Mouse (Mus musculus) kidney, postnatal 10 days (tissue): ENCODE results near the gene Gna11.

Experiments used
- DNase-seq: peaks from one replicate; pipeline ENCODE4 v3.0.0; 2021; ENCODE audit warnings: mixed read lengths

Gna11 gene

DNA sequence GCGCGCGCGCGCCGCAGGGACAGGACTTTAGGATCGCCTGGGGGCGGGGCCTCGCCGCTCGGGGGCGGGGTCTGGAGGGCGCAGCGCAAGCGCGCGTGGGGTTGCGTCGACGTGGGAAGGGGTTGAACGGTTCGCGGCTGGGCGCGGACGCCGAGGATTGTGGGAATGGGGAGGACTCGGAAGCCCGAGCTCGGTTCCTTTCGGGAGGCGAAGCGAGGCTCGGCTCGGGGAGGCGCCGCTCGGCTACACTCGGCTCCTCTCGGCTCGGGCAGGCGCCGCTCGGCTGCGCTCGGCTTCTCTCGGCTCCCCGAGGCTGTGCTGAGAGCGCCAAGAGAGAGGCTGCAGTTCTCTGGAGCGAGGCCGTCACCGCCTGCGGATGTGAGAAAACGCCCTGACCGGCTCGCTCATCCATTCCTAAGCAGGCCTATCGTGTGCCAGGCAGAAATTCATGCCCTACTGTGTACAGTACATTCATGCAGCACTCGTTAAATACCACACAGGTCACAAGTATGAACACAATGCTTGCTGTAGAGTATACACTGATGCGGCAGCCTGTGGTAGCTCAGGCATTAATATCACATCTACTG is at the start of gene Gna11:
TSS of gene Gna11 (minus strand) at position 30 of the 587 bp plus-strand sequence.
- DNase-seq, result peak; percentile 100

DNA sequence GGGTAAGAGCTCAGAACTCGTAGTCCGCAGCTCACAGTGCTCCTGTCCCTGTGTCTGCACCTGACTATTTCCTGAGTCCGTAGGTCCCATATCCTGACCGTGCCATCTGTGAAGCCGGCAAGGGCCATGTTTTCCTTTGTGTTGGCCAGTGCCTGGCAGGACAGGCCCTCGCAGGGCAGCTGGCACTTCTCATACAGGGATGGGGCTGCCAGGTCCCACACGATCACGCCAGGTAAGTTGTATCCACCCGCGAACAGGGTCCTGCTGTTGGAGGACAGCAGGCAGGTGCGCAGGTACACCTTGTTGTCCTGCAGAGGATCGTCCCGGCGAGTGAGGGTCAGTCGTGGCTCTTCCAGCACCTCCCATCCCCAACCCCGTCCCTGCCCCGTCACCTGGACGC is 48.9 kb upstream of the Gna11 start:
- no peak for DNase-seq

DNA sequence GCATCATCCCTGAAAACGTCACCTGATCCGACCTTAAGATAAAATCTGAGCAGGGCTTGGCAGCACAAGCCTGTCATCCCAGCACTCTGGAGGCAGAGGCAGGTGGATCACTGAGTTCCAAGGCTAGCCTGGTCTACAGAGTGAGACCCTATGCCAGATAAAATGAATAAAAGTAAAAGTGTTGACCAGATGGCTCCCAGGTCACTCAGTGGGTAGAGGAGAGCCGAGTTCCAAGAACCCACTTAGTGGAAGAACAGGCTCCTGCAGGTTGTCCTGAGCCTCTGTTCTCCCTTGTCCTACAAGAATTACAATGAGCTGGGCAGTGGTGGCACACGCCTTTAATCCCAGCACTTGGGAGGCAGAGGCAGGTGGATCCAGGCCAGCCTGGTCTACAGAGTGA is 48.2 kb upstream of the Gna11 start:
- DNase-seq, result no peak

DNA sequence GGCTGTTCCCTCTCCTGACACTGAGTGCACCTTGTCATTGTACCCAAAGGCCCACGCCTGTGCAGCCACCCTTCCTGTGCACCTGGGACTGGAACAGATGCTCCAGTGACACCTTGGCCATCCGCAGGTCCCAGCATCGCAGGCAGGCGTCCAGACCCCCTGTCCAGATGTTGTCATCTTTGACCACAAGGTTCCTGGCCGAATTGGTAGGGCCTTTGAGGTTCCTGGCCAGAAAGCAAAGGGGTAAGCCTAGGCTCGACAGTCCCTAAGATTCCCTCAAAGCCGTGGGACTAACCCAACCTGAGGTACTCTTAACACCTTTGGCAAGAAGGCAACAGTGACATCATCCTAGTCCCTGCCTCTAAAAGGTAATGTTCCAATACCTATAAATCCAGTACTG is 47.6 kb upstream of the Gna11 start:
- no peak for DNase-seq

DNA sequence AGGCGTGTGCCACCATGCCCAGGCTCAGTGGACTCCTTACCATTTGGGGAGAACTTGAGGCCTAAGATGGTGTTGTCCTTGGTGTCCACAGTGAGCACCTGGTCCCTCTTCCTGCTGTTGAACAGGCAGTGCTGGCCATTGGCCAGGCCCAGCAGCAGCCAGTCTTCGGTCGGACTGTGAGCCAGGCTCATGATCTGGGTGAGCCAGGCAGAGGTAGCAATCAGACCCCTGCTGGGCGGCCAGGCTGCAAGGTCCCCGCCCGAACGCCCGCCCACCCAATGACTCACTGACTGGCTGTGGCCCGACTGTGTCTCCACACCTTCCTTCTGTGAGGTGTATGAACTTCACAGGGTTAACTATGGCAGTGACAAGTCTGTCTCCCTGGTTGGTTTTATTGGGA is 46.9 kb upstream of the Gna11 start:
- no peak for DNase-seq

DNA sequence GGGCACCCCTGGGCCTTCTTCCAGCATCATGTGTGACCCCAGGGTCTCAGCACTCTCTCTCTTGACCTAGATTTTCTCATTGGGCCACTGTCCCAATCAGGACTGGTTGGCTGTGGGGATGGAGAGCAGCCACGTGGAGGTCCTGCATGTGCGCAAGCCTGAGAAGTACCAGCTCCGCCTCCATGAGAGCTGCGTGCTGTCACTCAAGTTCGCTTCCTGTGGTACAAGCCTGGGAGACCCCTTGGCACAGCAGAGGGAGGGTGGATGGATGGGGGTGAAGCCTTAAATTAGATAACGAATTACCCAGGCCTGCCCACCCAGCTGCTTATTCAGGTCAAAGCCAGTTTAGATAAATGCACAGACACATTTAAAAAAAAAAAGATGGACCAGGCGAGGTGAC is 43.7 kb upstream of the Gna11 start:
- no peak for DNase-seq

DNA sequence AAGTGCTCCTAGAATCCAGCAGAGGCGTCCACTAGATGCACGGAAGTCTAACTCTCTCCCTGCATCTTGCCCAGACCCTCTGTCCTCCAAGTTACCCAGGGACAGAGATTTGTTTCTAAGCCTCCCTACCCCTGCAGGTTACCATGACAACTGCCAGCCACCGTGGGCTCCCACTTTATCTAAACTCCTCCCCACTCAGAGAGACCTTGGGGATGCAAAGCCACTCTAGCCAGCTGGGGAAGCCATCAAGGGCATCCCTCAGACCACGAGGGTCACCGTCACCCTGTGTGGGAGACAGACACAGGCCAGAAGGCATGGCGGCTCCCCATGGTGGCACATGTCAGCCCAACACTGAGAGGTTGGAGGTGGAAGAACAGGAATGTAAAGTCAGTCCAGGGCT is 38.4 kb upstream of the Gna11 start:
- no peak for DNase-seq

DNA sequence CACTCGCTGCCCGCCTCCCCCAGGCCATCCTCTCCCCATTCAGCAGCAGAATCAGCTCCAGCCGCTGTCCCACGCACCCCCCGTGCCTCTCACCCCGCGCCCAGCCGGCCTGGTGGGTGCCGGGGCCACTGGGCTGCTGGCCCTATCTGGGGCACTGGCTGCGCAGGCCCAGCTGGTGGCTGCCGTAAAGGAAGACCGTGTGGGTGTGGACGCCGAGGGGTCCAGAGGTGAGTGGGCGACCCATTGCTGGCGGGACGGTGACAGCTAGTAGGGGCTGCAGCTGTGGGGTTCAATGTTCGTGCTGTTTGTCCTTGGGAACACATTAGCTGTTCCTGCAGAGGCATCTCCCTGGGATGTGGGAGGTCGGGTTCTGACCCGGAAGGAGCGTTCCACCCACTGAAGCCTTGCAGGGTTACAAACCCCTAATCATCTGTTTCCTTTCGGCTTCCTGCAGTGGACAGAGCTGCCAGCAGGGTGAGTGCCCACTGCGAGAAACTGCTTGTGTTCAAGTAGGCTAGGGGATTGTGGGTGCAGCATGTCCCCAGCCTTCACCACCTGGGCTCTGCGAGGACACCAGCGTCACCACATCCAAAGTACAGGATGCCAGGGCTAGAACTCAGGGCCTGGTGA is 35.6 kb upstream of the Gna11 start:
- peak; percentile 55 for DNase-seq

DNA sequence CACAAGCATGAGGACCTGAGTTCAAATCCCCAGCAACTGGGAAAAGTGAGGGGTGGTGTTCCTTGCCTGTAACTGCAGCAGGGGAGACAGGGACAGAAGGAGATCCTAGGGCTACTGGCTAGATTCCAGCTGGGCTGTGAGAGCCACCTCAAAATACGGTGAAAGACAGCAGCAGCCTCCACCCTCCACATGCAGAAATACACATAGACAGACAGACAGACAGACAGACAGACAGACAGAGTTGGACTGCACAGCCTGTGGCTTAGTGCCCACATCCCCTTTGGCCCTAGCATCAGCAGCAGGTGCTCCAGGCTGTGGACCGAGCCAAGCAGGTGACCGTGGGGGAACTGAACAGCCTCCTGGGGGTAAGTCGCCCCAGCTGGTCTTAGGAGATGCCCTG is 35.0 kb upstream of the Gna11 start:
- no peak for DNase-seq

DNA sequence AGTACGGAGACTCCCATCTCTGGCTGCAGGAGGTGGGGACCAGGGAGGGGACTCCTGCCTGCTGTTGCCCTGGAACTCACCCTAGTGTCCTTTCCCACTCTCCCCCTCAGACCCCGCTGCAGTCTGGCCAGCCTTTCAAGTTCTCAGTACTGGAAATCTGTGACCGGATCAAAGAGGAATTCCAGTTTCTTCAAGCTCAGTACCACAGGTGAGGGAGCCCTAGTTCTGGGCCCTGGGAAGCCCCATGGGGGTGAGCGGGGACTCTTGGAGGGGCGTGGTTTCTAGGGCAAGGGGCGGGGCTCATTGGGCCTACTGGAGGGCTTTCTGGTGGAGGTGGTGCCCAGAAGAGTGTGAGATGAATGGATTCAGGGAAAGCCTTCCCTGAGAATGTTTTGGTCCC is 30.7 kb upstream of the Gna11 start:
- DNase-seq, result peak; percentile 54

DNA sequence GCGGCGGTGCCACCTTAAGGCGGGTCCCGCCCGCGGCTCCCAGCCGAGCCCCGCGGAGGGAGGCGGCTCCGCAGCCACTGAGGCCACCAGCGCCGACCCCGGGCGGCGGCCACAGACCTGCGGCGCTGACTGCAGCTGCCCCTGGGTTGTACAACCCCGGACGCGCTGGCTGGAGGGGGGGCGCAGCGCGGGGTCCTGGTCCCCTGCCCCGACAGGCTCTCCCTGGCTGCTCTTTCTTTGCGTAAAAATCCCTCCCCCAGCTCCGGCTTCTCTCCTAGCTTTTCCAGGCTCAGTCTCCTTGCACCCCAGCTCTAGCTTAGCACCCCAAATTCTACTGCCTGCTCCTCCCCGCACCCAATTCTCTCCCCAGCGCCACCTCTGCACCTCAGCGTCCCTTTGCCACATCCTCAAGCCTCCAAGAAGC is 30.2 kb upstream of the Gna11 start:
- peak; percentile 81 for DNase-seq

DNA sequence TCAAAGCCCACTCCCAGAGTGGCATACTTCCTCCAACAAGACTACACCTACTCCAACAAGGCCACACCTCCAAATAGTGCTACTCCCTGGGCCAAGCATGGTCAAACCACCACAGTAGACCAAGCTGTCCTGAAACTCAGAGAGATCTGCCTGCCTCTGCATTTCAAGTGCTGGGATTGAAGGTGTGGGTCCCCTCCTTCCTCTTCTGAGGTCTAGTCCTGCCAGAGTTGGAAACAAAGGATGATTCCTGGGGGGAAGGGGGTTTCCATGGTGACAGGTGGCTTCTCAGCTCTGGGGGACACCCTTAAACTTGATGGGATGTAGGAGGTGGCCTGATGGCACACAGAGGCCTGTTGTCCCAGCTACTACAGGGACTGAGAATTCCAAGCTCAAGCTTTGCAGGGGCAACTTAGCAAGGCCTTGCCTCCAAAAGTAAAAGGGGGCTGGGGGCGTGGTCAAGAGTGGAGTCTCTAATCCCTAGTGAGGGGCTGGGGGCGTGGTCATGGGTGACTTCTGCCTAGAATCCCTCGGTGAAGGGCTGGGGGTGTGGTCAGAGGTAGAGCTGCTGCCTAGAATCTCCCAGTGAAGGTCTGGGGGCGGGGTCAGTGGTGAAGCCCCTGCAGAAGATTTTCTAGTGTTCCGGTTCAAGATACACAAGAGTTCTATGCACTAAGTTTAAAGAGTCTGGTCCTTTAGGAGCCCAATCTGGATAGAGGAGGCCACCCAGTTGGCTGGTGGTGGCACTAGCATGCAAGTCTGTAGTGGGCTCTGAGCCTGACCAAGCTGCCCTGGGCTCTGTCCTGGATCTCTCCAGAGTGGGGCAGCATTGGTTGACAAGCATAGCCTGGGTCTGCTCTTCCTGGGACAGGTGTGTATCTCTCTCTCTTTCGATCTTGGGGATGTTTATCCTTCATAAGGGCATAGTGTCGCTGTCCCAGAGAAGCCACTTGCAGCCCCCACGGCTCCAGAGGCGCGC is 29.4 kb upstream of the Gna11 start, which contains the start of gene Tle2:
TSS of gene Tle2 (plus strand) at position 481 of the 976 bp plus-strand sequence.
- peak; percentile 55 for DNase-seq

DNA sequence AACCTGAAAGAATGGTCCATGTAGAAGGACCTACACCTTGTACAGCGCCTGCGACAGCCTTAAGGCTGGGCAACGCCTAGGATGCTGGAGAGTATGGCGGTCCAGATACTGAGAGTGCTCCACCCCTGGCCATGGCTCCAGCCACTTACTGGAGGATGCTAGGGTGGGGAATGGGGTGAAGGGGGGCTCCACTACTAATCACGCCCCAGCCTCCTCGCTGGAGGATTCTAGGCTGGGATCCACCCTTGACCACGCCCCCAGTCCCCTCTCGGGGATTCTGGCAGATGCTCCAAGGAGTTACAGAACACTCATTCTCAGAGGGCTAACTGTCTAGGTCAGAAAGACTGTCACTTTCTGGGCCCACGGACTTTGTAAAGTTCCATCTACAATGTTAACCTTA is 28.0 kb upstream of the Gna11 start:
- peak; percentile 72 for DNase-seq

DNA sequence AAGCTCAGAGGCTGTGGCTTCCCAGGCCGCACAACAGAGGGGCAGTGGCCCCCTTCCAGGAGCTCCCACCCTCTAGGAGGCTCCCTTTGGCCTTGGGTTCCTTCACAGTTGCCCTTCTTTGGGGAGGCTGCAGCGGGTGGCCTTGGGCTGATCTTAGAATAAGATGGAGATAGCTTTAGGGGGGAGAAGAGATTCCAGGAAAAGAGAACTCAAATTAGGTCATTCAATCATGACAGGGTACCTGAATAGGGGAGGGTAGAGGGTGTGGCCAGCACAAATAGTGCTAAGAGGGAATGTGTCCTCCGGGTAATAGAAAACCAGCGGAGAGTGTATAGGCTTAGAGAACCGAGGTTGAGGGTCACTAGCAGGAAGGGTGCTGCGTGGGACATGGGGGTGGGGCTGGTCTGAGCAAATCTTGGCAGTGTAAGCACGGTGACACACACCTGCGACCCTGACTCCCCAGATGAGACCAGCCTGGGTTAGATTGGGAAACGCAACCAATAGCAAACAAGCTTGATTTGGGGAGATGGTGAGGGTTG is 27.2 kb upstream of the Gna11 start:
- no peak for DNase-seq

DNA sequence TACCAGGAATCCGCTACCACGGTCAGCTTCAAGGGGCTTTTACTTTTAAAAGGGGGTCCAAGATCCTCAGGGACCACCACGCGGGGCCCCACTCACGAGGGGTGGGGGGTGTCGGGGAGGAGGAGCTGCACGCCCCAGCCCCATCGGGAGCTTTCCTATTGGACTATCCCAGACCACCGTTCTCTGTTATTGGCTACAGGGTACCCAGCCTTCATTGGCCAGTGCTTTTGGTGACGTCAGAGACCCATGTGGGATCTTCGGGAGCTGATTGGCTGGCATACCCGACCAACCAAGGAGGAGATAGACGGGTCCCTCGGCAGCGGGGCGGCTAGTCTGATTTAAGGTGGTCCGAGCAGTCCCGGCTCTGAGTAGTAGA is 26.5 kb upstream of the Gna11 start:
- peak; percentile 99 for DNase-seq

DNA sequence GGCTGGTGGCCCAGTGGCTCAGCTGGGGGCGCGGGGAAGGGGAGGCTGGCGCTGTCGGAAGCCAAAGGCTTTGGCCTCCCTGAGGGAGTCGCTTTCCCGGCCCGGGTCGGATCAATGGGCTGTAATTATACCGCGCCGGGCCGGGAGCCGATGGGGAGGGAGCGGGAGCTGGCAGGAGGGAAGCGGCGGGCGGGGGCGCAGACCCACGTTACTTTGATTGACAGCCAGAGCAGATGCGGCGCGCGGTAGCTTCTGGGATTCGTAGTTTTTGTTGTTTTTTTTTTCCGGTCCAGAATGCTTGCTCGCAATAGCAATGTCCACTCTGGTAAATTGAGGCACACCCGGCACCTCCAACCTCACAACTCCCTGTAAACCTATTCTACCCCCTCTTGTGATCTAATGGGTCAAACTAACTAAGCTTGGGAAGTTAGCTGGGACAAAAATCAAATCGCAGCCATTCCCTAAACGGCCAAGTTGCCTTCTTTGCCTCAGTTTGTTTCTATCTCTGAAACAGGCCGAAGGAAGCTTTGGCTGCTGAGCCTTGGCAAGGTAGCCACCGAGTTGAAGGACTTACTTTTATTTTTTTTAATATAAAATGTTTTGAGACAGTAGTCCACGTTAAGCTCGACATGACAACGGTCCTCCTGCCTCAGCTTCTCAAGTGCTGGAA is 26.0 kb upstream of the Gna11 start:
- peak; percentile 99 for DNase-seq

DNA sequence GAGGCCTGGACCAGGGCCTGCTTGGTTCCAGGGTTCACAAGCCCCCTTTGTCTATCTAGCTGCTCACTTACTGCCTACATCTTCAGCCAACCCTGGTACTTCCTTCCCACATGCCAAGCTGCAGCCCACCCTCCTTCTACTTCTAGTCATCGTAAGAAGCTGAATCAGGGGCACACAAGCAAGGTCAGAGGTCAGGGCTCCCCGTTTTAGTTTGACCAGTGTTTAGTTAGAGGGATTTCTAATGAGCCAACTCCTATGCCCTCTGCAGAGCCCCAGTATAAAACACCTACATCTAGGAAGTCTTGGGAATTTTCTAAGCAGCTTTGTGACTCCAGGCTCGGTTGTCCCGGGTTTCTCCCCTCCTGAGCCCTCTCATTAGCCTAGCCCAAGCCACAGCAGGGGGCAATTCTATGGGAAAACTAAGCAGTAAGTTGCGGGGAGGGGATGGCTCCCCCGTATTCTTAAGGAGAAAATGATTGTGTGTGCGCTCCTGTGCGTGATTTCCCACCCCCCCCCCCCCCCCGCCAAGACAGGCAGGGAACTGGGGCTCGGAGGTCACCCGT is 25.3 kb upstream of the Gna11 start:
- no peak for DNase-seq

DNA sequence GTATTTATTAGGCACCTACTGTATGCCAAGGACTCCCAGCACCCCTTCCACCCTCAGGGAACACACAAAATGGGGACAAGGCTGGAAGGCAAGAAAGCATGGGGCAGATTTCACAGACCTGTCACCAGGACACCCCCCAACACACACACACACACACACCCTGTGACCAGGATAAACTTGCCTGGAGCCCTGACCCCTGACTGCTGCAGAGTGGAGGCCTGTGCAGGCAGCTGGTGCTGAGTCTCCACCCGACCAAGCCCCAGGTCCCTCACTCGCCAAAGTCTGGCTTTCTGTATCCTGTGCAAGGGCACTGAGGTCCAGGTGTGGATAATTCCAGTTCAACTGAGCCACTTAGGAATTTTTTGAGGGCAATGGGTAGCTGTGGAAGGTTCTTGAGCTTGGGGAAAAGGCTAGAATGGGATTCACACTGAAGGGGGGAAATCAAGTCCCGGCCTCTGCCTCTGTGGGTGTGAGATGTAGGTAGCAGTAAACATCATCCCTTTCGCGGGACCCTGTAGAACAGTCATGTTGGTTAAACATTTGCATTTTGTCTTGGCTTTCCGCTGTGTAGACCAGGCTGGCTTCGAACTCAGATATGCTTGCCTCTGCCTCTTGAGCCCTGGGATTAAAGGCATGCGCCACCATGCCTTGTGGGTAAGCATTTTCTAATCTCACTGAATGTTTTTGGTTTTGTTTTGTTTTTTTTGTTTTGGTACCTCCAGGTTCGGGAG is 24.7 kb upstream of the Gna11 start:
- no peak for DNase-seq

DNA sequence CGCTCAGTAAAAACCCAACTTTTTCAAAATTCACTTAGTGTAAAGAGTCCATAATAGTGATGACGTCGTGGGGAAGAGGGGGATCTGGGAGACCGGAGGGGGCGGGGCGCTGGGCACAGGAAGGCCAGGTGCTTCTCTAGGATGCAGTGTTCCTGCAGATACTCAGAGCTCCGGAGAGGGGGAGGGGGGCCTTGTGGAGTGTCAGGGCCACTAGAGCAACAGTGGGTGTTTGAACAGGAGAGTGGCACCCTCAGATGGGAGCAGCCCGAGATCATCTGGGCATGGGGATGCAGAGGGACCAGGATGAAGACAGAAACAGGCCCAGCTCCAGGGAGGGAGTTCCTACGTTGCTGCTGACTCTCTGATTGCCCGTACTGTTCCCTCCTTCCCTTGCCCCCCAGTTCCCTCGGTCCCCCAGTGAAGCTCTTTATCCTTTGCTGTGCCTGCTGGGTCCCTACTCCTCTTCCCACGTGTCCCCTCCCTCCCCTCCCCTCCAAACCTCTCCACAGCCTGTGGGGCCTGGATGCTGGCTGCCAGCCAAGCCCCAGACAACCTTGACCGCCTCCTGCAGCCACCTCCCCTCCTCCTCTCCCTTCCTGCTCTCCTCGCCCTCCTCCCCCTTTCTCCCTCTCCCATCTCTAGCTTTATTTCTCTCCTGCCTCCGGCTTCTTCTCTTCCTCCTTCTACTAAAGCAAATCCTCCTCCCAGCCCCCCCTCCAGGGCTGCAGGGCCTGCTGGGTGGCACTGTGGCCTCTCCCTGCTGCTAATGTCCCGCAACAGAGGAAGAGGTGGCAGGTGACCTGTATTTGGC is 23.6 kb upstream of the Gna11 start:
- peak; percentile 87 for DNase-seq

DNA sequence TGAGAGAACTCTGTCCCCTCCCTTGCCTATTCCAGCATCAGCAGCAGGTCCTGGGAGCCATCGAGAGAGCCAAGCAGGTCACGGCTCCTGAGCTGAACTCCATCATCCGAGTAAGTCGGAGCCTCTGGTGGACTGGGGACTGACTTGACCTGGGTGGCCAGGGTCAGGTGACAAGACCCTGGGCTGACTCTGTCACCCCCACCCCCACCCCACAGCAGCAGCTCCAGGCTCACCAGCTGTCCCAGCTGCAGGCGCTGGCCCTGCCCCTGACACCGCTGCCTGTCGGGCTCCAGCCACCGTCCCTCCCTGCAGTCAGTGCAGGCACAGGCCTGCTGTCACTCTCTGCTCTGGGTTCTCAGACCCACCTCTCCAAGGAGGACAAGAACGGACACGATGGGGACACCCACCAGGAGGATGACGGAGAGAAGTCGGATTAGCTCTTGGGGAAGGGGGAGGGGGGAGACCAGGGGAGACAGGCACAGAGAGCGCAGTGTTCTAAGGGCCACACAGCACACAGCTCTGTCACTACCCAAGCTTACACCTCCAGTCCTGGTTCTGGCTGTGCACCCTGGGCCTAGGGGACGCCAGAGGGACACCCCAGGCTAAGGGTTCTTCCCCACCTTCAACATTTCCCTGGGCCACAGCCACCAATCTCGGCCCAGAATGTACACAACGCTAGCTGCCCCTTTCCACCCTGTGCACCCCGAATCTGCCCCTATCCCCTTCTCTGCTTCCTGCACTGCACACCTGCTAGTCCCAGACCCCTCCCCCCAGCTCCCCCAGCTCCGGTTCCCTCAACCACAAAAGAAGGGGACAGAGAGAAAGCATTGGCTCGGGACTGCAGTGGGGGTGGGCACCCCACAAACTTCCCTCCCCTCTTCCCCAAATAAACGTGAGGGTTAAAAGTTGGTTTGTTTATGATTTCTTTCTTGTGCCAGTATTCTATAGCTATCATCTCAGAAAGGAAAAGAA is 20.6 kb upstream of the Gna11 start:
- DNase-seq, result no peak
